8 mouse cellular contexts compared by ENCODE assay signal in the genomic region with DNA sequence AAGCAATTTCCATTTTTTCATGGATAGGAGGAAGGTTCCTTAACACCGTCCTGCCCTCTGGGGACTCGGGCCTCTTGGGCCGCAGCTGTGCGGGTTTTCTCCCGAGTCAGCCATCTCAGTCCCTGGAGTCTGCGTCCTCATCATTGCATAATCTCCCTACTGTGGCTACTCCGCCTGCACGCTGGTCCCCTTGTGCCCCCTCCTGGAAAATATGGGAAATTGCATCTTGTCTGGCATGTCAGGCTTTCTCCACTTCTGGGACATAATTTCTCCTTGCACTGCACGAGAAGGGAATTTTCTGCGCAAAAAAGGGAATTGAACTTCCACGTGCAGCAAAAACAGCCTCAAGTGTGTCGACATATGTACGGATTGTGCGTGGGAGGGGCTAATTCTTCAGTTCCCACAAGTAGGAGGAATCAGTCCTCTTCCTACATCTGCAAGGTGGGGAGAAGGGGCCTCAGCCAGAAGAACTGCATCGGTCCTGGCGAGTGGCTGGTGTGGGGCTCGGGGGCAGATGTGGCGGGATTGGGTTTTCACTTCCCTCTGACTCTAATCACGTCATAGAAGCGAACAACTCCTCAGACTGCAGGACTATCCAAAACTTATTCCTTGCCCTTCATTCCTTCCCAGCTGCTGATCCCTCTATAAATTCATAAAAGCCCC.
DNase-seq lines count a peak whose midpoint lies in the region; ATAC-seq and TF ChIP-seq lines count a peak whose summit lies in the region.

No protein-coding gene starts in this region.

- no peaks in the 10 kb centered on the region for H3K36me3 ChIP-seq in embryonic facial prominence, embryonic 11.5 days (replicated peaks; ENCODE audit: control insufficient read depth, insufficient read depth, low read depth, low read length)
- no peaks in the 10 kb centered on the region for H3K36me3 ChIP-seq in heart, adult 2 months (ENCODE audit: control insufficient read depth, insufficient read depth, low read length)
- H3K36me3 ChIP-seq in kidney, adult 2 months (ENCODE audit: control insufficient read depth, insufficient read depth, low read length) = no peaks in the 10 kb centered on the region
- H3K36me3 ChIP-seq in limb, embryonic 12.5 days = no peaks in the 10 kb centered on the region
- H3K36me3 ChIP-seq in midbrain, embryonic 14.5 days (ENCODE audit: control insufficient read depth, insufficient read depth, low read length) = no peaks in the 10 kb centered on the region

- peak; percentile 66 for DNase-seq in 3134 (ENCODE audit: extremely low read depth, insufficient read length, low spot score)
- peak; percentile 86 for DNase-seq in adrenal gland, postnatal 14 days
- peak; percentile 82 for DNase-seq in embryonic facial prominence, embryonic 11.5 days (ENCODE audit: low spot score)
- DNase-seq in heart, adult 2 months = peak; percentile 56 to 72
- DNase-seq in kidney, adult 2 months = peak; percentile 87
- peak; percentile 88 for DNase-seq in midbrain, embryonic 14.5 days
- peak; percentile 11 to 18 for DNase-seq in spleen, postnatal 36 days (ENCODE audit: low spot score in 2 of 2)

- no peaks in the 10 kb centered on the region for H3K27me3 ChIP-seq in embryonic facial prominence, embryonic 11.5 days (ENCODE audit: control insufficient read depth, insufficient read depth, low read length)
- no peaks in the 10 kb centered on the region for H3K27me3 ChIP-seq in heart, adult 2 months (ENCODE audit: control insufficient read depth, insufficient read depth, low read length)
- H3K27me3 ChIP-seq in kidney, adult 2 months (replicated peaks; ENCODE audit: control insufficient read depth, insufficient read depth, low read length) = no peaks in the 10 kb centered on the region
- H3K27me3 ChIP-seq in limb, embryonic 12.5 days = no peaks in the 10 kb centered on the region
- H3K27me3 ChIP-seq in midbrain, embryonic 14.5 days (ENCODE audit: control insufficient read depth, insufficient read depth, low read length) = peaks cover 3% of the 10 kb centered on the region; the same call in 1 of the 2 replicates

- TF ChIP-seq EP300 in heart, adult 2 months (IDR thresholded peaks at IDR 0.05; ENCODE audit: insufficient read depth, low read depth, low read length) = peak; percentile 91

- intact Hi-C loops in heart, adult 2 months (cut with DNase I) = loop anchor here (5.0 to 10.0 kb wide), 2 partner anchors 509 to 746 kb away; no protein-coding TSS in a partner anchor

- no peaks in the 10 kb centered on the region for H3K4me1 ChIP-seq in embryonic facial prominence, embryonic 11.5 days (ENCODE audit: control insufficient read depth, insufficient read depth, low read length)
- peaks cover 1% of the 10 kb centered on the region; the same call in 1 of the 2 replicates for H3K4me1 ChIP-seq in heart, adult 2 months (ENCODE audit: control insufficient read depth, insufficient read depth, low read length)
- H3K4me1 ChIP-seq in kidney, adult 2 months (ENCODE audit: control insufficient read depth, insufficient read depth, low read length) = peaks cover 2% of the 10 kb centered on the region; the same call in 1 of the 2 replicates
- H3K4me1 ChIP-seq in limb, embryonic 12.5 days (replicated peaks) = no peaks in the 10 kb centered on the region
- H3K4me1 ChIP-seq in midbrain, embryonic 14.5 days (ENCODE audit: control insufficient read depth, insufficient read depth, low read length) = no peaks in the 10 kb centered on the region

- ATAC-seq in embryonic facial prominence, embryonic 11.5 days (replicated peaks; ENCODE audit: insufficient number of reproducible peaks, low FRiP score, low TSS enrichment, low read depth) = peak; percentile 92
- peak; percentile 82; the same call in 1 of the 2 replicates for ATAC-seq in limb, embryonic 12.5 days (ENCODE audit: insufficient number of reproducible peaks, insufficient read depth, low FRiP score, low TSS enrichment, low read depth)
- peak; percentile 93 for ATAC-seq in midbrain, embryonic 14.5 days (ENCODE audit: low FRiP score, low TSS enrichment)

- peak; percentile 97 for TF ChIP-seq CTCF in heart, adult 2 months (IDR thresholded peaks at IDR 0.05)
- TF ChIP-seq CTCF in kidney, adult 2 months (conservative IDR thresholded peaks at IDR 0.05; ENCODE audit: insufficient read depth, insufficient read length, low read depth, low read length) = peak; percentile 93

- H3K4me2 ChIP-seq in embryonic facial prominence, embryonic 11.5 days (ENCODE audit: low read depth, low read length) = no peak overlapping the region; the same call in 1 of the 2 replicates
- peak overlapping the region; percentile 50 for H3K4me2 ChIP-seq in limb, embryonic 12.5 days
- peak overlapping the region; percentile 52 for H3K4me2 ChIP-seq in midbrain, embryonic 14.5 days (ENCODE audit: low read length)

- H3K4me3 ChIP-seq in embryonic facial prominence, embryonic 11.5 days (ENCODE audit: low read depth, low read length) = no peak overlapping the region
- H3K4me3 ChIP-seq in heart, adult 2 months = peak overlapping the region; percentile 41; the same call in 1 of the 2 replicates
- peak overlapping the region; percentile 18; the same call in 1 of the 2 replicates for H3K4me3 ChIP-seq in kidney, adult 2 months (ENCODE audit: insufficient read depth, low read depth, low read length)
- H3K4me3 ChIP-seq in limb, embryonic 12.5 days (replicated peaks) = peak overlapping the region; percentile 19; the same call in 1 of the 2 replicates
- no peak overlapping the region; the same call in 1 of the 2 replicates for H3K4me3 ChIP-seq in midbrain, embryonic 14.5 days (replicated peaks; ENCODE audit: low read depth, low read length)

- H3K9ac ChIP-seq in embryonic facial prominence, embryonic 11.5 days (replicated peaks; ENCODE audit: low read length) = no peak overlapping the region
- H3K9ac ChIP-seq in heart, adult 2 months (ENCODE audit: low read depth, low read length) = 0 out of 2 replicates have a peak overlapping the region, but pooled peaks have one; percentile 49
- no peak overlapping the region for H3K9ac ChIP-seq in limb, embryonic 12.5 days (replicated peaks)
- H3K9ac ChIP-seq in midbrain, embryonic 14.5 days (replicated peaks; ENCODE audit: low read length) = 0 out of 2 replicates have a peak overlapping the region, but pooled peaks have one; percentile 20

- no peak for TF ChIP-seq POLR2A in heart, adult 2 months (IDR thresholded peaks at IDR 0.05; ENCODE audit: insufficient read depth, low read depth, low read length)
- TF ChIP-seq POLR2A in kidney, adult 2 months (IDR thresholded peaks at IDR 0.05; ENCODE audit: low read depth, low read length) = no peak

- no peaks in the 10 kb centered on the region for H3K79me2 ChIP-seq in heart, adult 2 months (replicated peaks; ENCODE audit: control insufficient read depth, insufficient read depth, low read length)

- WGBS in embryonic facial prominence, embryonic 11.5 days = 9% methylated on average over 20 of the region's 20 CpGs
- 8% methylated on average over 20 of the region's 20 CpGs for WGBS in heart, adult 2 months
- 6% methylated on average over 20 of the region's 20 CpGs for WGBS in kidney, adult 2 months
- WGBS in limb, embryonic 12.5 days = 11% methylated on average over 20 of the region's 20 CpGs
- 13% methylated on average over 20 of the region's 20 CpGs for whole genome bisulfite sequencing in midbrain, embryonic 14.5 days

- no peak overlapping the region for H3K27ac ChIP-seq in embryonic facial prominence, embryonic 11.5 days (replicated peaks; ENCODE audit: low read depth, low read length)
- H3K27ac ChIP-seq in heart, adult 2 months = peak overlapping the region; percentile 61
- no peak overlapping the region for H3K27ac ChIP-seq in kidney, adult 2 months (ENCODE audit: insufficient read depth, low read depth, low read length)
- H3K27ac ChIP-seq in limb, embryonic 12.5 days = no peak overlapping the region
- no peak overlapping the region for H3K27ac ChIP-seq in midbrain, embryonic 14.5 days (replicated peaks; ENCODE audit: low read depth, low read length)

- no peaks in the 10 kb centered on the region for H3K9me3 ChIP-seq in embryonic facial prominence, embryonic 11.5 days (replicated peaks; ENCODE audit: control insufficient read depth, low read length)
- H3K9me3 ChIP-seq in limb, embryonic 12.5 days = no peaks in the 10 kb centered on the region
- H3K9me3 ChIP-seq in midbrain, embryonic 14.5 days (ENCODE audit: control insufficient read depth, low read length) = no peaks in the 10 kb centered on the region

Comparison
In these comparisons a context has a peak if more than half of its experiments do, and no peak if none do; other contexts are left out.
1. DNase-seq: peak in every context shown above with its lines; median percentile 88 in midbrain, embryonic 14.5 days; 87 in kidney, adult 2 months; 86 in adrenal gland, postnatal 14 days; 82 in embryonic facial prominence, embryonic 11.5 days; 66 in 3134; 64 in heart, adult 2 months; 14 in spleen, postnatal 36 days.
2. H3K4me3 ChIP-seq: peak in heart, adult 2 months (single experiment), kidney, adult 2 months (single experiment) and limb, embryonic 12.5 days (single experiment); none in embryonic facial prominence, embryonic 11.5 days (single experiment) and midbrain, embryonic 14.5 days (single experiment).
3. H3K9ac ChIP-seq: peak in heart, adult 2 months (single experiment) and midbrain, embryonic 14.5 days (single experiment); none in embryonic facial prominence, embryonic 11.5 days (single experiment) and limb, embryonic 12.5 days (single experiment).
4. Peak in every context shown above with its lines, with median percentiles within 50 percentile points of each other: ATAC-seq.